Mouse (Mus musculus) stomach, postnatal 0 days (tissue): ENCODE measurements around the gene Ifitm7.

Experiments
- CTCF ChIP-seq: IDR thresholded peaks from 2 replicates; pipeline ENCODE4 v1.5.1; 2016; ENCODE audit warnings: antibody characterized with exemption, low read depth, mild to moderate bottlenecking, moderate library complexity
- EP300 ChIP-seq: optimal IDR thresholded peaks from 2 replicates; pipeline ENCODE3; 2016; ENCODE audit warnings: antibody characterized with exemption

DNA sequence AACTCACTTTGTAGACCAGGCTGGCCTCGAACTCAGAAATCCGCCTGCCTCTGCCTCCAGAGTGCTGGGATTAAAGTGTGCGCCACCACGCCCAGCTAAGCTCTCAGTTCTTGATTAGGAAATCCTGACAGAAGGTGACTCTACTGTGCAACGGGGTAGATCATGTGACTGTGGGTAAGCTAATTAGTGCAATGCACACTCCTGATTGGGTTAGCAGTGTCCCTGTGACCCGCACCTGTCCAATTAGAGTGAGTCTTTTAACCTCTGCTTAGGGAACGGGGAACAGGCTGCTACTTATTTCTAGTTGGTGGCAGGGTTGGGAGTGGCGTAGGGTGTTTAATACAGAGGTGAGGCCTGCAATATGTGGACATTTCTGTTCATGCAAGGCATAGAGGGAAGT is 14.6 kb downstream of the Ifitm7 start:
- no peak for TF ChIP-seq EP300
- TF ChIP-seq CTCF = no peak
